Mouse (Mus musculus) MEL (cell line): Measurements from ENCODE around the gene Ccdc187. TPM values are rescaled to one million over a fixed set of nuclear protein-coding genes. Genes with fewer than 3 reads are reported as not detected.

Experiments
- DNase-seq: peaks from one replicate; pipeline ENCODE4 v3.0.0; 2011; ENCODE audit warnings: low read depth, low spot score
- H3K27ac ChIP-seq: 2 replicates; pipeline ENCODE4 v1.5.1; 2012; ENCODE audit warnings: low read depth, mild to moderate bottlenecking, control low read depth, low read length, moderate library complexity; ENCODE audit not compliant: control insufficient read depth
- H3K27me3 ChIP-seq, 2 experiments: fragments of 150-350 bp in 1 of 2; sonication (generic) in 1 of 2; 2 replicates each; pipeline ENCODE4 v1.6.1; 2012; ENCODE audit warnings: low read length in 2 of 2, mild to moderate bottlenecking in 2 of 2, improper control_type of control experiment in 1 of 2, moderate library complexity in 1 of 2; ENCODE audit not compliant: insufficient read depth in 2 of 2, control insufficient read depth in 1 of 2
- H3K36me3 ChIP-seq, 2 experiments: 2 replicates each; pipeline ENCODE4 v1.6.1; 2012 to 2014; ENCODE audit warnings: low read length in 2 of 2, improper control_type of control experiment in 1 of 2, inconsistent platforms in 1 of 2, mild to moderate bottlenecking in 1 of 2; ENCODE audit not compliant: insufficient read depth in 2 of 2, control insufficient read depth in 1 of 2
- H3K4me1 ChIP-seq, 2 experiments: fragments of 150-350 bp in 1 of 2; sonication (generic) in 1 of 2; 2 replicates each; pipeline ENCODE4 v1.6.1; 2012; ENCODE audit warnings: low read length in 2 of 2, improper control_type of control experiment in 1 of 2, mild to moderate bottlenecking in 1 of 2; ENCODE audit not compliant: insufficient read depth in 2 of 2, control insufficient read depth in 1 of 2
- H3K4me3 ChIP-seq, 2 experiments: fragments of 150-350 bp in 1 of 2; sonication (generic) in 1 of 2; 2 replicates each; pipeline ENCODE4 v1.5.1; 2012; ENCODE audit warnings: low read depth in 2 of 2, low read length in 2 of 2, mild to moderate bottlenecking in 2 of 2, moderate library complexity in 2 of 2, control low read depth in 1 of 2, improper control_type of control experiment in 1 of 2; ENCODE audit not compliant: control insufficient read depth in 1 of 2, insufficient read depth in 1 of 2
- H3K79me2 ChIP-seq: 2 replicates; pipeline ENCODE4 v1.6.1; 2012; ENCODE audit warnings: mild to moderate bottlenecking, low read length, moderate library complexity; ENCODE audit not compliant: control insufficient read depth, poor library complexity, insufficient read depth
- H3K9ac ChIP-seq: 2 replicates; pipeline ENCODE4 v1.6.1; 2012; ENCODE audit warnings: low read depth, mild to moderate bottlenecking, control low read depth, low read length, moderate library complexity; ENCODE audit not compliant: control insufficient read depth, poor library complexity, severe bottlenecking
- H3K9me3 ChIP-seq: fragments of 150-350 bp; sonication (generic); replicated peaks from 2 replicates; pipeline ENCODE4 v1.6.1; 2012; ENCODE audit warnings: mild to moderate bottlenecking, low read length, improper control_type of control experiment, moderate library complexity; ENCODE audit not compliant: insufficient read depth
- BHLHE40 ChIP-seq: IDR thresholded peaks from 2 replicates; pipeline ENCODE4 v1.6.1; 2012; ENCODE audit warnings: low read depth, mild to moderate bottlenecking, inconsistent platforms, low read length, improper control_type of control experiment, borderline replicate concordance
- CHD1 ChIP-seq: IDR thresholded peaks from 2 replicates; pipeline ENCODE4 v1.6.1; 2012; ENCODE audit warnings: low read depth, mild to moderate bottlenecking, inconsistent platforms, low read length, improper control_type of control experiment
- CHD2 ChIP-seq: IDR thresholded peaks from 2 replicates; pipeline ENCODE4 v1.6.1; 2011; ENCODE audit warnings: low read length, improper control_type of control experiment
- E2F4 ChIP-seq: IDR thresholded peaks from 2 replicates; pipeline ENCODE4 v1.6.1; 2011; ENCODE audit warnings: low read depth, low read length, improper control_type of control experiment, borderline replicate concordance
- EP300 ChIP-seq, 2 experiments: IDR thresholded peaks; 2 replicates each; pipeline ENCODE4 v1.6.1; 2011; ENCODE audit warnings: improper control_type of control experiment in 2 of 2, low read length in 2 of 2, low read depth in 1 of 2, mild to moderate bottlenecking in 1 of 2
- ETS1 ChIP-seq: IDR thresholded peaks from 2 replicates; pipeline ENCODE4 v1.6.1; 2012; ENCODE audit warnings: low read depth, mild to moderate bottlenecking, inconsistent platforms, low read length, improper control_type of control experiment, moderate library complexity
- GABPA ChIP-seq: IDR thresholded peaks from 2 replicates; pipeline ENCODE4 v1.6.1; 2012; ENCODE audit warnings: low read depth, mild to moderate bottlenecking, inconsistent platforms, low read length, improper control_type of control experiment, moderate library complexity
- JUND ChIP-seq: IDR thresholded peaks from 2 replicates; pipeline ENCODE4 v1.6.1; 2011; ENCODE audit warnings: low read depth, mild to moderate bottlenecking, improper control_type of control experiment, low read length
- KAT2A ChIP-seq: conservative IDR thresholded peaks from 2 replicates; pipeline ENCODE4 v1.6.1; 2012; ENCODE audit warnings: low read depth, low read length, improper control_type of control experiment, inconsistent platforms
- MAZ ChIP-seq: IDR thresholded peaks from 2 replicates; pipeline ENCODE4 v1.6.1; 2012; ENCODE audit warnings: low read depth, mild to moderate bottlenecking, inconsistent platforms, low read length, improper control_type of control experiment
- MYB ChIP-seq: IDR thresholded peaks from 2 replicates; pipeline ENCODE4 v1.6.1; 2011; ENCODE audit warnings: mild to moderate bottlenecking, low read depth, low read length, improper control_type of control experiment
- NELFE ChIP-seq: IDR thresholded peaks from 2 replicates; pipeline ENCODE4 v1.6.1; 2011; ENCODE audit warnings: low read depth, low read length, improper control_type of control experiment
- NRF1 ChIP-seq: IDR thresholded peaks from 2 replicates; pipeline ENCODE4 v1.6.1; 2014; ENCODE audit warnings: low read depth, mild to moderate bottlenecking, inconsistent platforms, low read length, improper control_type of control experiment, moderate library complexity; ENCODE audit not compliant: poor library complexity, insufficient read depth, severe bottlenecking
- POLR2A ChIP-seq, 2 experiments: IDR thresholded peaks; 2 replicates each; pipeline ENCODE4 v1.6.1; 2011 to 2012; ENCODE audit warnings: low read length in 2 of 2, mild to moderate bottlenecking in 2 of 2, control low read depth in 1 of 2, improper control_type of control experiment in 1 of 2, low read depth in 1 of 2, moderate library complexity in 1 of 2; ENCODE audit not compliant: control insufficient read depth in 1 of 2, insufficient read depth in 1 of 2, poor library complexity in 1 of 2
- POLR2AphosphoS5 ChIP-seq: IDR thresholded peaks from 2 replicates; pipeline ENCODE4 v1.6.1; 2012; ENCODE audit warnings: low read depth, borderline replicate concordance, mild to moderate bottlenecking, inconsistent platforms, low read length, moderate library complexity, mixed read lengths
- TAL1 ChIP-seq: IDR thresholded peaks from 2 replicates; pipeline ENCODE4 v1.6.1; 2012; ENCODE audit warnings: mild to moderate bottlenecking, inconsistent platforms, low read length, moderate library complexity, mixed read lengths
- TBP ChIP-seq: IDR thresholded peaks from 2 replicates; pipeline ENCODE4 v1.8.0; 2011; ENCODE audit warnings: low read depth, low read length, improper control_type of control experiment
- TCF12 ChIP-seq: IDR thresholded peaks from 2 replicates; pipeline ENCODE4 v1.6.1; 2014; ENCODE audit warnings: low read depth, mild to moderate bottlenecking, inconsistent platforms, low read length, improper control_type of control experiment, moderate library complexity
- UBTF ChIP-seq: IDR thresholded peaks from 2 replicates; pipeline ENCODE4 v1.6.1; 2012; ENCODE audit warnings: low read depth, mild to moderate bottlenecking, inconsistent platforms, low read length, improper control_type of control experiment, moderate library complexity, borderline replicate concordance; ENCODE audit not compliant: insufficient read depth
- USF2 ChIP-seq, 2 experiments: IDR thresholded peaks; 2 replicates each; pipeline ENCODE4 v1.6.1; 2011 to 2012; ENCODE audit warnings: improper control_type of control experiment in 2 of 2, low read length in 2 of 2, borderline replicate concordance in 1 of 2, inconsistent platforms in 1 of 2, low read depth in 1 of 2, mild to moderate bottlenecking in 1 of 2; ENCODE audit not compliant: insufficient read depth in 1 of 2
- ZKSCAN1 ChIP-seq: IDR thresholded peaks from 2 replicates; pipeline ENCODE4 v1.6.1; 2012; ENCODE audit warnings: low read depth, mild to moderate bottlenecking, inconsistent platforms, low read length, improper control_type of control experiment, moderate library complexity
- ZNF384 ChIP-seq: IDR thresholded peaks from 2 replicates; pipeline ENCODE4 v1.6.1; 2012; ENCODE audit warnings: low read depth, mild to moderate bottlenecking, inconsistent platforms, low read length, improper control_type of control experiment
- polyA plus RNA-seq, 2 experiments: library from polyadenylated mRNA; stranded (reverse) in 1 of 2; unstranded in 1 of 2; fragments of >175 nt in 1 of 2; fragments of >200 nt in 1 of 2; gene quantifications; 2 replicates each; pipeline versions ENCODE4 v1.2.1 to v1.2.4; 2012; ENCODE audit warnings: low replicate concordance in 2 of 2, low read depth in 1 of 2; ENCODE audit not compliant: insufficient read length in 2 of 2, insufficient read depth in 1 of 2, missing spikeins in 1 of 2
- total RNA-seq: library from RNA; depleted of rRNA; stranded (reverse); fragments of 300-350 nt; gene quantifications from 2 replicates; pipeline ENCODE4 v1.2.3, GENCODE M21; 2012

The Ccdc187 gene
- total and polyA plus RNA-seq, 3 experiments: not detected

DNA sequence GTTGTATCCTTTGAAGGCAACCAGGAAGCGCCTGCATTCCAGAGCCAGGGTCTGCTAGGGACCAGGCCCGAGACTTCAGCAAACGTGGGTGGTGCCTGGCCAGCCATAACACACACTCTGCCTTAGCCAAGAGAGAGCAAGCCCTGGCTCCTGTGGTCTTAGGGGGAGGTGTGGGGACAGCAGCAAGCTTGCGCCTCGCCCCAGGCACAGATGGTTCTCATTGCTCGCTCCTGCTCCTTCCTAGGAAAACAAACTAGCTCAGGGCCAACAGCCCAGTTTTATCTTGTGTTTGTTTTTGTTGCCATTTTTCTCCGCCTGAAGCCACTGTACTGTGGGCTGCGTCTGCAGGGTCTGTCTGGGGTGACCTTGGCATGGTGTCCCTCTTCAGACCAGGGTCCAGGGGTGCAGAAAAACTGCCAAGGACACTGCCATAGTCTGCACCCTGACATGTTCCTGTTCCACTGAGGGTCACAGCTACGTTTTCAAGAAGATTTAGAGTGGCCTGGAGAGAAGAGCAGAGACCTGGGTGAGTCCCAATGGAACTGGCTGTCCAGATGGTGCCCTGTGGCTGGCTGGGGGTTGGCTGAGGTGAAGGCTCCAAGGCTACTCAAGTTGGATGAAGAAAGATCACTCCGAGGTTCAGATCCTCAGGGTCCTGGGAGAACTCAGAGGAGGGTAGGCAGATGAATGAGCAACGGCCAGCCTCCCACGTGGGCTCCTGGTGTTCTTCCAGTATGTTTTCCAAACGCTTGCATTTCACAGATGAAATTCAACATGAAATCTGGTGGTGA lies 20.1 kb upstream of the Ccdc187 start:
- no peaks in the 10 kb centered on the region; a peak in 1 of 4 replicates for H3K4me1 ChIP-seq

DNA sequence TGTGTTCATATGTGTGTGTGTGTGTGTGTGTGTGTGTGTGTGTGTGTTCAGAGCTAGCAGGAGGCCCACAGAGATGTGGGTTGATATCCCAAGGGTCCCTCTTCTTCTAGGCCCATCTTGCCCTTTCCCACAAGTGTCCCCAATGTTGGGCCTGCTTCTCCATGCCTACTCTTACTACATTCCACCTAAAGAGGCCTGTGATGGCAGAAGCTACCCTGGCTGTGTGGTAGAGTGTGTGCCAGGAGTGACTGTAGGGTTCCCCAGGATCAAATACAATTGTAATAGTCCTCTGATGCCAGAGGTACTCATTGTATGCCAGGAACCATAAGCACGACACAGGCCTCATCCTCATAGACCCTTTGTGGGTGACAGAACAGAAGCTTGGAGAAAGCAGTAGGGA lies 19.0 kb upstream of the Ccdc187 start:
- TF ChIP-seq CHD2: no peak
- TF ChIP-seq NELFE: no peak
- TF ChIP-seq E2F4: no peak
- no peak for TF ChIP-seq ETS1
- no peak for TF ChIP-seq POLR2AphosphoS5
- TF ChIP-seq UBTF: no peak
- TF ChIP-seq TBP: no peak
- no peak for TF ChIP-seq MAZ
- TF ChIP-seq GABPA: no peak
- no peak for TF ChIP-seq MYB
- no peak for TF ChIP-seq BHLHE40
- no peak for TF ChIP-seq JUND
- TF ChIP-seq EP300 (IDR thresholded peaks at IDR 0.05; ENCODE audit: low read depth in 1 of 2, low read length in 2 of 2): no peak
- no peak for TF ChIP-seq KAT2A
- TF ChIP-seq NRF1: no peak
- no peak for TF ChIP-seq ZKSCAN1
- Histone ChIP-seq H3K9ac (no peak overlapping the region), H3K4me1 (no peaks in the 10 kb centered on the region; a peak in 1 of 4 replicates)

More for the DNA sequence above, 20.1 kb upstream of the Ccdc187 start:
- Histone ChIP-seq H3K9me3 (no peaks in the 10 kb centered on the region), H3K79me2 (no peaks in the 10 kb centered on the region), H3K9ac (no peak overlapping the region), H3K27me3 (peaks cover 0 to 2% of the 10 kb centered on the region in 2 experiments; a peak in 3 of 4 replicates), H3K4me3 (no peak overlapping the region), H3K36me3 (no peaks in the 10 kb centered on the region), H3K27ac (no peak overlapping the region)
- no peak for DNase-seq
- TF ChIP-seq ZNF384 (no peak), EP300 (IDR thresholded peaks at IDR 0.05; ENCODE audit: low read depth in 1 of 2, low read length in 2 of 2) (no peak), TAL1 (no peak), POLR2AphosphoS5 (no peak), MAZ (no peak), POLR2A (IDR thresholded peaks at IDR 0.05; ENCODE audit: control insufficient read depth in 1 of 2, insufficient read depth in 1 of 2, low read depth in 1 of 2, low read length in 2 of 2, poor library complexity in 1 of 2) (no peak), ETS1 (no peak), KAT2A (no peak), TCF12 (no peak), CHD1 (no peak), USF2 (IDR thresholded peaks at IDR 0.05; ENCODE audit: borderline replicate concordance in 1 of 2, insufficient read depth in 1 of 2, low read depth in 1 of 2, low read length in 2 of 2) (no peak), NELFE (no peak), TBP (no peak), NRF1 (no peak), BHLHE40 (no peak)

More for the DNA sequence above, 19.0 kb upstream of the Ccdc187 start:
- H3K27ac ChIP-seq: no peak overlapping the region
- peaks cover 0 to 2% of the 10 kb centered on the region in 2 experiments; a peak in 3 of 4 replicates for H3K27me3 ChIP-seq
- no peak for DNase-seq
- H3K4me3 ChIP-seq: no peak overlapping the region
- no peaks in the 10 kb centered on the region for H3K9me3 ChIP-seq
- no peaks in the 10 kb centered on the region for H3K79me2 ChIP-seq
- no peaks in the 10 kb centered on the region for H3K36me3 ChIP-seq
